Mouse (Mus musculus): ENCODE measurements at regions not wholly inside any gene's neighbourhood (a gene's known extent, or its start where the extent isn't known, plus 50 kb on each side); places are given as distances from the start of the nearest gene placed in this dataset.
A peak's percentile ranks its signal among the peaks of the same experiment; 100 is the strongest.
"Not testable (repeated sequence)": the region's sequence is repeated elsewhere in the genome, so short reads cannot be mapped to it uniquely, and the experiment has no call there.

DNA sequence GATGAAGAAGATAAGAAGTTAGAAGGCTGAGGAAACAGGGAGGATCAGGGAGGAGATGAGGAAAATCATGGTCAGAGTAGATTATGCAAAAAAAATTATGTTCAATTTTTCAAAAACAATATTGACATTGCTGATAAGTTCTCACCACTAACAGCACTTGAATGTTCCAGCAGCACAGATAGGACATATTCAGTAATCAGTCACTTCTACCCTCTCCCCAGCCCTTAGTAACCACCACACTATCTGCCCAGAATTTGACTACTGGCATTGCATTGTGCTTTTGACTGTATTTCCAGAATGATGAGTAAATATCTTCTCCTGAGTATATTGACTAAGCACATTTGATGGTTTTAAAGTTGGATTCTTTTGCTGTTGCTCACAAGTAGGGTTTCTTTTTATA, 140.5 kb downstream of the Cdca7 start:
- ATAC-seq (ENCODE audit: low TSS enrichment), result no peak

DNA sequence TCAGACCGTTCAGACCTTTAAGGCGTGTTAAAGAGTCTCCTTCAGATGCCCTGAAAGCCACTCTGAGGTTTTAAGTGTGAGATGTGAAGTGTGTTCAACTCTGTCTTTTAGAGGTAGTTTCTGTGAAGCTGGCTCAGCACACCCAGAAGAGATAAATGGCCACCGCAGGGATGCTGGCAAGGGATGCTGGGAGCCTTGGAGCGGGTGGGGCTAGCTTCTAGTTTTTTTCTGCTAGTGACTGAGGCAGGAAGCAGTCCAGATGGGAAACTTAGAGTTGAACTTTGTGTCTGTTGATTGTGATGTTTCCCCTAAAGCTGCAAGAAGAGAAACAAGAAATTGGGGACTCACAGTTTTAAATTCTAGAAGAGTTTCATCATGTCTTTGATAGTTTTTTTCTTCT, 143.5 kb downstream of the Cdca7 start:
- ATAC-seq (ENCODE audit: low TSS enrichment), result no peak

DNA sequence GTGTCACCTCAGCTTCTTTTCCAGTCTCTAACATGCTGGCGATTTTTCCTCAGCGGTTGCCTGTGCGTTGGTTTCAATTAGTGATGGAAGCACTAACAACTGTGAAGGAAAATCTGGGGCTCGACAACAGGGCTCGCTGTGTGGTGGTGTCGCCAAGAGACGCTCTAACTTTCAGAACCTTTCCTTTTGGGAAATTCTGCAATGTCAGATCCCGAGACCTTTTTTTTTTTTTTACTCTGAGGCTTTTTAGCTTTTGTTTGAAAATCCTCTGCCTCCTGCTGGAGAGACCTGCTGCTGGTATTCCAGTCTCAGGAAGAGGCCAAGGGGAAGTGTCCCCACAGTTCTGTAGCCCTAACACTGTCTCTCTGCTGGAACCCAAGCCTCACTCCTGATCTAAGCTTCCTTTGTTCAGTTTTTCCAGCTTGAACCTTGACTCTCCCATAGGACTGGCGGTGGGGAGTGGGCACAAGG, 144.3 kb downstream of the Cdca7 start:
- ATAC-seq (ENCODE audit: low TSS enrichment), result no peak

DNA sequence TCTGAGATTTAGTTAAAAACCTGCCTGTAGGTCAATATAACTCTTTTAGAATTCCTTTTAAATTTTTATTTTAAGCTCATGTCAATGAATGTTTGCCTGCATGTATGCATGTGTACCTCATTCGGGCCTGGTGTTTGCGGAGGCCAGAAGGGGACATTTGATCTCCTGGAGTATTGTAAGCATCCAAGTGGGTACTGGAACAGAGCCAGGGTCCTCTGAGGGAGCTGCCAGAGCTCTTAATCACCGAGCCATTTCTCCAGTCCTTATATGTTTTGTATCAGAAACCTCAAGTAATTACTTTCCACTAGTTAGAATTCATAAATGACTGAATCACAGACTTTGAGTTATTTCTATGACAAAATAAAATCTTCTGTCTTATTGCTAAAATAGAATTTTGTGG, 152.0 kb downstream of the Cdca7 start:
- no peak for ATAC-seq (ENCODE audit: low TSS enrichment)

DNA sequence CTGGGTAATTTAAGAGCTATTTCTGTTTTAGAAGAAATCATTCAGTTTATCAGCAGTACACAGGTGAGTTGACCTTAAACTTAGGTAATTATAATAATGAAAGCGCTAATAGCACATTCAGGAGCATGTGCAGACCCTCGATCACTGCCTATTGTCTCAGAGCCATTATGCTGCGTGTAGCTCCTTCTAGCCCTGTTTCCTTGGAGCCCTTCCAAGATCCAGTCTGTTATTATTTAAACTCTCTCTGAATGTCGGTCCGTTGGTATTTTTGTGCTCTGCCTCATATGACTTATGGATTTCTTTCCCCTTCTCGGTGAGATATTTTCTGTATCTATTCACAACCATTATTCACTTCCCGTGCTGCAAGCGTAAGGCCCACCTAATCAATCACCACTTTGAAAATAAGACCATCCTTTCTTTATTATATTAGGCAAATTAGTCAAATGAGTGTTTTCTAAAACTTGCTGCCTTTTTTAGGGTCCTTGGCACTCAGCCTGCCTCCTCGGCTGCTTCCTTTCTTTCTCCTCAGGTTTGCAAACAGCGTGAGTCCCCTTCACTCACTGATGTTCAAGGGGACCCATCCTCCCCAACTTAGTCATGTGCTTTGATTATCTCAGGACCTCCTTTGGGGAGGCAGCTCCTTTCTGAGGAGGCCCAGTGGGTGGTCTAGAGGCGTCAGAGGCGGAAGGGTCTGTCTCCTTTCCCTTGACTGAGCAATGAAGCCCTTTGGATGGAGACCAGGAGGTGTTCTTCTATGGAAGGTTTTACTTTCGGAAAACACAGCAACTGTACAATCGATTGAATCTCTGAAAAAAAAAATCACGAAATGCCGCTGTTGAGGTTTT, 152.9 kb downstream of the Cdca7 start:
- no peak for ATAC-seq (ENCODE audit: low TSS enrichment)

DNA sequence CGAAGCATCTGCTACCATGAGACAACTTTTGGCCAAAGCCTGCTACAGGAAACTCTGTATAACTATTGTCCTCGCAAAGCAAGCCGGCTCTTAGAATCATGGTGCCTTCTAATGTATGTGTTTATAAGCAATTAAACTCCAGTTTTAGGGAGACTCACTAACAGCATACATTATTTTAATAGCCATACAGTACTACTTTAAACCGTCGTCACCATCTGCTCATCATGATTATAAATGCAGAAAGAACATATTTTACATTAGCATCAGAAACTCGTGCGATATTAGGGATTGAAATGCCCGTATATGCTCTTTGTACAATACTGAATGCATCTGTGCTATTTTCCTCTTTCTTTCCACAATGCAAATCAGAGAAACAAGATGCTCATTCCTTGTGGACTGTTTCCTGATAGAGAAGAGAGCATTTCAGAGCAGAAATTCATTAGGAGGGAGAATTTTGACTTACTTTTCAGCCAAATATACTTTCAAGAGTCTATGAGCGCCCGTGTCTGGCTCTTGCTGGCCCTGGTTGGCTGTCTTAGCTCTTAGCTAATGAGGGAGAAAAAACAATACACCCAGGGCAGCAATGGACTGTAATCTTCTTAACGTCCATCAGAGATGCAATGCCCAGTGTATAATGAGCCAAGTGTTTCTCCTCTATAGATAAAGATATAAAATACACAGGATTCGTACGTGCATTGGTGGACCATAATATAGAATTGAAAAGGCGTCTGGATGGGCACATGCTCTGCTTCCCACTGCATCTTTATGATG, 153.9 kb downstream of the Cdca7 start:
- ATAC-seq (ENCODE audit: low TSS enrichment), result no peak

DNA sequence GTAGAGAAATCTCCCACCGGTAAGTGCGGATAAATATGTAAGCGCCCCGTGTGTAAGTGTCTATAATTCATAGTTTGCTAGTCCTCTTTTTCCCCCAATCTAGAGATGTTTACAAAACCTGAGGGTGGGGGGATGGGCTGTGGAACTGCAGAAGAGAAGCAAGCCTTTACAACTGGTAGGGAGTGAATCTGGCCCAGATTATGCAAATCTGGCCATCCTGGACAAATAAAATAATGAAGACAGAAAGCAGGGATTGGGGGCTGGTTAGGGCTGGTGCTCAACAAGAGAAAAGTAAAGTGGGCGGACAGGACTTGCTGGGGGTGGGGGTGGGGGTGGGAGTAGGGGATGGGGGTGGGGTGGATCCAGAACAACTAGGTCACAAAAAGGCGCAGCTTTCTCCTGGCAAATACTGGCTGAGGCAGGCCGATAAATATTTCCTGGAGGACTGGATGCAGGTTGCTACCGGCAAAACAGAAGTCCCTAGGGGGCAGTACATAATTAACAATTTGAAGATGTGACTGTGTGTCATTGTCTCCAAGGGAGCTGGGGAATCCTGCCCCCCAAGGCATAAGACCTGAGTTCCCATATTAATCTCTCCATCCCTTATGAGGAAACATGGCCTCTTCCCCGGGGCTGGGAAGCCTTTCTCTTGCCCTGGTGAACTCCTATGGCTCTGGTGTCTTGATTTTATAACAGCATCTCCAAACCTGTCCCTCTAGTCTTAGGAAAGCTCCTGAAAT, 162.1 kb downstream of the Cdca7 start:
- no peak; the same call in 1 of the 2 replicates for ATAC-seq (ENCODE audit: low TSS enrichment)

DNA sequence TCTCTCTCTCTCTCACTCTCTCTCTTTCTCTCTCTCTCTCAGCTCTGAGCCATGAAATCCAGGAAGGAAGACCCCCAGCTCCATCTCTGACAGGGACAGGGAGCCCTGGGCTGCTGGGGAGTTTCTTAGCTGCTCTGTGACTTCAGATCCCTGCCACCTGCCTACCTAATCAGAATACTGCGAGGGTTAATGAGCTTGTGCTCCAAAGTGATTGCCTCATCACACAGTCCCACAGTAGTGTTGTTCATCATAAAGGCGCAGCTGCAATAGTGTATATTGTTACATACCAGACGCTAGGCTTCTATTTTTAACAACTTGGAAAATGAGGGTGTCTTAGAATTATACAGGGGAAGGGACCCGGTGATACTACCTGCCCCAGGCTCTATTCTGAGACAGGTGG, 163.1 kb downstream of the Cdca7 start:
- no peak for ATAC-seq (ENCODE audit: low TSS enrichment)

DNA sequence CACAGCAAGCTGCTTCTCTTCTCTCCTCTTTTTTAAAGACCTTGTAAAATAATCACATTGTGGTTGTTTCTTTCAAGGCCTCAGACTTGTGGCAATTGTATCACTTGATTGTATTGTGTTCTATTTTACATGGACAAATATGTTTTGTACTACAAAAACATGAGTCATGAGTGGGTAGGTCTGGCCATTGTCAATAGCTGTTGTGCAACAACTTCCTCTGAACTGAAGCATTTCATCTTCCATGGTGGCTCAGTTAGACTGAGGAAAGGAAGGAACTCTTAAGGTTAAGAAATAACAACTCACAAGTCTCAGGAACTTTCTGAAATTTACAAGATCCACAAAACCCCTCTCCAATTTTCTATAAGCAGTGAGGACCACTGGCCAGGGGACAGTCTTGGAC, 165.3 kb downstream of the Cdca7 start:
- no peak for ATAC-seq (ENCODE audit: low TSS enrichment)

DNA sequence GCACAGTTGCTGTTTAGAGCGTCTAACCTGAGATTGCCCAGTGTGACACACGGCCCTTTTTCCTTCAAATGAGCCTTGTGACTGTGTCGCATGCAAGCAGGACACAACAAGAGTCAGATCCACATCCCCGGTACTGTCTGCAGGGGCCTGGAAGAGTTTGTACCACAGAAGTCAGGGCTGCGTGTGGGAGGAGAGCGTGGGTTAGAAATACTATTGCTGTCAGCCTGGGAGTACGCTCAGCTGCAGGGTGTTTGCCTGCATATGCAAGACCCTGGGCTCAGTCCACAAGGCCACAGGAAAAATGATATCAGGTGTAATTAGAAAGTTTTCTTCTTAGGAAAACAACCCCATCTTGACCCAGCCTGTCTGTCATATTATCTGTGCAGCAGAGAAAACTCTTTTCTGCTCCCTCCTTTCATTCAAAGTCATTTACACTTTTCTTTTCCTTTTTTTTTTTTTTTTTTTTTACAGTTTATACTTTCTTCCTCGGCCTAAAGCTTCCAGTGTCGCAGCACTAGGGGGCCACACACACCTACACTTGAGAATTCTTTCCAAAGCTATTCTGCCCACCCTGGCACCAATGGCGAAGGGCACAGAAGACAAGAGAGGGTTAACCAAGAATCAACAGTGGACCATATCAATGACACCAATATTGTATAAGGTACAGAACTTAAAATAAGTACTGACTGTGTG, 168.3 kb downstream of the Cdca7 start:
- ATAC-seq (ENCODE audit: low TSS enrichment), result peak; percentile 69; the same call in 1 of the 2 replicates

DNA sequence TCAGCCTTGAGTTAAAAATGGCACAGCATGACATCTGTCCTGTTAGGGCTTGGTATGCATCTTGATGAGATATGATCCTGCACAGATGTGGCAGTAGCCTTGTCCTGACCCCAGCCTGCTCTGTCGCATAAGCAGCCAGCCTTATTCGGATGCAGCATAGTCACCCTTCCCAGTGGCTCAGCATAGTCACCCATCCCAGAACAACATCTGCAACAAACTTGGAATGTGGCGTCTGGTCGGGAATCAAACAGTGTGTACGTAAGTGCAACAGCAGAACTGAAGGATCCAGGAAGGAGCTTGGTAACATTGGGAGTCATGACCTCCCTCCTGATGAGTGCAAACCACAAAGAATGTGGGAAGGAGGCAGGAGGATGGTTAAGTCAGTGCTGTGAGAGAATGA, 171.7 kb downstream of the Cdca7 start:
- ATAC-seq (ENCODE audit: low TSS enrichment), result no peak

DNA sequence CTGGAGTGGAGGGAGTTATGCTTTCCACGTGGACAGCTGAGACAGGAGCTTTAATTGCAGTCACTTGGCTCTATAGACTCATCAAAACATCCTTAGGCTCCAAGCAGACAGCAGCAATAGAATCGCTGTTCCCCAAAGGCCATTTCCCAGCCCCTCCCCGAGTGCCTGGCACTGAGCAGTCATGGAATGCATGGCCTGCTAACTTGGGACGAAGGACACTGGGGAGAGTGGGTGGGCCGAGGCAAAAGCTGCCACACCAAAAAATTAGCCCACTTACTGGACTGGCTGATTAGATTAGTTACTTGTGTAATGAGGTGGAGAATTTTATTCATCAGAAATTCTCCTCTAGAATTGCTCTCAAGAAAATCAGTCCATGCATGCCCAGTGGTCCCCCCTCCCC, 172.3 kb downstream of the Cdca7 start:
- no peak for ATAC-seq (ENCODE audit: low TSS enrichment)

DNA sequence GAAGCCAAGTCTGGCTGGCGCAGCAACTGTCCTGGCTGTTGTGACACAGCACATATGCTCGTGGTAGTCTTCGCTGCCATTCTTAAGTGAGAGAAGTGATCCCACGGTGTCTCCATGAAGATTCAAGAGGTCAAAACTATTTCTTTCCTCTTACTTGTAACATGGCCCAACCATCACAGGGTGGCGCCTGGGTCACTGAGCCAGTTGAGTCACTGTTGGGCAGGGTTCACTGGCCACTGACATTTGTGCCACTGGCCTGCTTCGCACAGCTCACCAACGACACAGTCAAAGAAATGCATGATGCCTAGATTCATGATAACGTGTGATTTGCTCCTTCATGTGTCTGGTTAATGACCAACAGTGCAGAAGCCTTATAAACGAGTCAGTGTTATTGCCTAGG, 179.9 kb downstream of the Cdca7 start:
- ATAC-seq (ENCODE audit: low TSS enrichment), result no peak

DNA sequence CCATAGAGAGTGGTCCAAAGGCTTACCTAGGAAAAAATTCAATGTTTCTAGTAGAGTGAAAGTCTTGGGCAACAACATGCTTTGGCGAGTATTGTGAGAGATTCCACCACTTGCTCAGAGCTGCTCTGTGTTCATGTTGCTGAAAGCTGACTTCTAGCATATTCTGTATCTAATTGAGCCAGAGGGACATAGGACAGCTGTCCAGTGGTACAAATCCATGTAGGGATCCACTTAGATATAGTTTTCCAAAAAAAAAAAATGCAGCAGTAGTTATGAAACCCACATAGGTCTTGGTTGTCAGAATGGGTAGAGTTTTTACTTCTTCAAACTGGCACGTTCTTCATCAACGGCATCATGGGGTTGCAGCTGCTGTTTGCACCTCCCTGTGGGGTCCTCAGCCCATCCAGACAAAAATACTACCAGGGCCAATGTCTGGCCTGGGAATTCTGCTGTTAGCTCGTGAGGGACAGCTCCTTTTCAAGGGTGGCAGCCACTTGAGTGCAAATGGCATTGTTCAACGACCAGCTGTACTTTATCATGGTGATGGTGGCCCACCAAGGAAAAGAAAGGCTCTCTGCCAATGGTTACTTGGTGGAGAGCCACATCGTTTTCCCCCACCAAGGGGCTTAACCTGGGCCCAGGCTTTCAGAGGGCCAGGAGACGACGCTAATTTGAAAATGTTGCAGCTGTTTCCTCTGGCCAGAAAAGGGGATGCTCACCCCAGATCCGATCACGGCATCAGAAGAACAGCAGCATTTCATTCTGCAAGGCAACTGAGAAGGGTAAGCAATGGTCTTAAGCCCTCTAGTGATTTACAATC, 181.4 kb downstream of the Cdca7 start:
- ATAC-seq (ENCODE audit: low TSS enrichment), result no peak

DNA sequence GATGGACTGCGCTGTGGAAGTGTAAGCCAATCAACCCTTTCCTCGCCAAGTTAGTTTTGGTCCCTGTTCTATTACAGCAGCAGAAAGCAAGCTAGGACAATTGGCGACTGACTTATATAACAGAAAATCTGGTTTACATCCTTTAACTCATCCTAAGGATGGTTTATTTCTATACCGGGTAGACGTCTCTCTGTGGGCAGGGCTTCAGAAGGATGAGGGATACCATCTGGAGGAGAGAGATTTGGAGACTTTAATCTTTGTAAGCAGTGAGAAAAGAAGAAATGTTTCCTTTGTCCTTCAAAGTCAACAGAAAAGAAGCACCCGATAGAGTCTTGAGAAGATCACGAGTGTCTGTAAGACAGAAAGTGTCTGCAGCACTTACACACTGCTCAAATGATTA, 186.4 kb downstream of the Cdca7 start:
- ATAC-seq (ENCODE audit: low TSS enrichment), result peak; percentile 91

DNA sequence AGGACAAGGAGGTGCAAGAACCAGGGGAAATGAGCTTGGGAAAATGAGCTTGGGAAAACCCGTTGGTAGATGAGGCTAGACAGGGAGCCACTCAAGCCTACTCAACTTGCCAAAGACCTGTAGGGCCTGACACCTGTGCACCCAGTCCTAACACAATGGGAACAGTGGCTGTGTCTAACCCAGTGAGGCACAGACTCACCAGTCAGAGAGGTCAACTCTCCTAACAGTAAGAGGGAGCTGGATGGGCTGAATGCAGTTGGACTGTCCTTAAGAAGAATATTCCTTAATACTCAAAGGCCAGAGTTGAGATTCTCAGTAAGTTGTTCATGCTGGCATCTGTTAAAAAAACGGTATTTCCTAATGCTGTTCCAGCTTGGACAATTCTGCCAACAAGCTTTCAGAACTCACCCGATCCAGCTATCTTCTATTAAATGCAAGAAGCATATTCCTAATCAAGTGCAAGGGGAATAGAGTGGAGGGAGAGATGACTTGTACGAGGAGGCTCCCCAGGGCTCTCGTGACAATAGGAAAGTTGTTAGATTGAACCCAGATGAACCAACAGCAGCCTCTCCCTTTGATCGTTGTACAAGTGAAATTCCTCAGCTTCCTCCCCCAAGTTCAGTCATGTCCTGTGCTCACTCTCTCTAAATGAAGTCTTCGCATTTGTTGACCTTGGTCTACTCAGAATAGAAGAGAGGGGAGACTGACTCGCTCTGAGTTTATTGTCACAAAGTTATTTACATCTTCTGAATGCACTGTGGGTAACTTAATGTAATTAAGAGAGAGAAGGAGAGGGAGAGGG, 187.2 kb downstream of the Cdca7 start:
- no peak for ATAC-seq (ENCODE audit: low TSS enrichment)

DNA sequence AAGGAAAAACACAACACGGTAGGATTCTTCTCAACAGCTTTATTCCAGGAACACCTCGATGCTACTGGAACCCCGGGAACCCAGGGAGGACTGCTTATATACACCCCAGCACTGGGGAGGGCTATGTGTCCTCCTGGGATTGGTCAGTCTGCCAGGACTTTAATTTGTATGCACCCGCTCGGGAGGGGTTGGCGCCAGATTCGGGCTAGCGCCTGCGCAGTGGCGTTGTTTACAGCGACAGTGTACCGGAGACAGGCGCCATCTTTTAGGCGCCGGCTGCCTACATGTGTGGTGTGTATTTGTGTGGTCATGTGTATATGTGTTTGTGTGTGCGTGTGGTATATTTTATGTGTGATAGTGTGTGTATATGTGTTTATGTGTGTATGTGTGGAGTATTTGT, 191.4 kb downstream of the Cdca7 start:
- ATAC-seq (ENCODE audit: low TSS enrichment), result not testable (repeated sequence)

DNA sequence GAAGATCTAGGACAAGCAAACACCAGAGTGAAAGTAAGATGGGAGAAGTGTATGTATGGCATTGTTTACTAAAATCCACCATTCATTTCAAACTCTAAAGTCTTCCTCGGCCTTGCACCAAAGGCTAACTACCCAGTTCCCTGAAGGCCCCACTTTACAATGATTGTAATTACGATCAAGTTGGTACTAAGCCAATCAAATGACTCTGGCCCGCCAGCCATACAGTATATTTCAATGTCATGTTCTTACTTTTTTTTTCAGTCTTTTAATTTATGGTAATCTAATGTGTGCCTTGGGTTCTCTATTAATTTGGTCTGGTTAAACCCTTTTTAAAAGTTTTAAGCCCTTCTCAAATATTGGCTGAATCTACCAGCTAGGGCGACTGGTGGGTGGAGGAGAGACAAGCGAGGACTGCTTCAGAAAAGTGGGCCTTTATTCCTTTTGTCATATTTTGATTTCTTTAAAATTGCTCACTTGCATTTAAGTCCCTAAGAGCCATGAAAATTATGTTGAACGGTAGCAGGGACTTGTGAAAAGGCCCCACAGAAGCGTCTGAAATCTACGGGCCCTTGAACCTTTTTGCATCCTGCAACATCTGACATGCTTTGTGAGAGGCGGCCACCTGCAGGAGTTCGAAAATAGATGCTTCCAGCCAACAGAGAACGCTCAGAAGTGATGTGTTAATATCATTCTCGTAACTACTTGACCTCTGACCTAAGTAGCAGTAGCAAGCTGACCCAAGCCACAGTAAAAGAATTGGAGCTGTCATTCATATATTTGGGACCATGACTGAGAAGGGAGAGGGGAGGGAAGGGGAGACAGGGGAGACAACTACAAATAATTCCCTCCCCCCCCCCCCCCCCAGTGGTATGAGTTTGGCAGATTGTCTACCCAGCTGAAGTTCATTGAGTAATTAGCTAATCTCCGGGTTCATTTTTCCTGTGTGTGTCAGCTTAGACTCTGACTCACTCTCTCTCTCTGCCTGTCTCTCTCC, 197.2 kb downstream of the Cdca7 start:
- no peak for ATAC-seq (ENCODE audit: low TSS enrichment)

DNA sequence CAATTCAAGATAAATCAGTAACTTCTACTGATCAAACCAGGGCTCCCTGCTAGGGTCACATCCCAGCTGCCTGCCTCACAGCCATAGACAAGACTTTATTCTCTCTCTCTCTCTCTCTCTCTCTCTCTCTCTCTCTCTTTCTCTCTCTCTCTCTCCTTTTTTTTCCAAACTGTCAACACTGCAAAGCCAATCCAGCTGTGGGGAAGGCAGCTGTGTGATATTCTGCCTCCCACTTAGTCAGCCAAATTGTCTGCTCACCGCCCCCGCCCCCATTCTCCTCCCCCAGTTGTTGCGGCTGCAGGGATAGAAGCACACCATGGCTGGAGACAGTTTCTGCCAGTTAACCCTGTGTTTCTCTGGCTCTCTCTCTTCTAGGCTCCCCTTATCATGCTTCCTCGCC, 198.3 kb downstream of the Cdca7 start:
- ATAC-seq (ENCODE audit: low TSS enrichment), result peak; percentile 59
